29 mouse cellular contexts compared by ENCODE assay signal in genomic region chr6:24609531-24609930, GRCm38 (mm10). TPM values are rescaled to one million over a fixed set of nuclear protein-coding genes. Genes with fewer than 3 reads are reported as not detected.
"Had no signal": no experiment of that assay in that cellular context is flagged by ENCODE, and none has a peak within 500 bp of the region (broad histone marks: within the 10 kb centered on the region; RNA-seq: fewer than 3 reads in every experiment).

No protein-coding gene starts in this region.

- DNase-seq: kidney, postnatal 25 days; layer of hippocampus, adult 9-11 months; liver; lung, adult 18-20 months; lung, postnatal 14 days; lung, postnatal 4 days; midbrain, embryonic 14.5 days; right cerebral cortex, adult 18-20 months; right cerebral cortex, postnatal 14 days; right cerebral cortex, postnatal 4 days; spleen, adult 18-20 months; thymus, adult 18-20 months; thymus, postnatal 36 days had no signal

- H3K27me3 ChIP-seq: limb, embryonic 13.5 days; liver, embryonic 12.5 days; liver, embryonic 15.5 days had no signal

- ATAC-seq: liver, embryonic 12.5 days had no signal

RNA-seq across cellular contexts. Expression of gene Lmod2, which starts 12.0 kb away (rescaled TPM):
- total RNA-seq: layer of hippocampus, adult 2 months; layer of hippocampus, postnatal 25 days; left cerebral cortex, adult 18-20 months; left cerebral cortex, postnatal 25 days; megakaryocyte progenitor cell, adult 5-6 weeks; megakaryocyte-erythroid progenitor cell, adult 5-6 weeks; midbrain, postnatal 0 days had no signal
- polyA plus RNA-seq: kidney, postnatal 0 days; large intestine, adult 2 months; liver, embryonic 12.5 days; midbrain, embryonic 11.5 days; midbrain, embryonic 14.5 days; midbrain, postnatal 0 days; neural tube, embryonic 14.5 days; testis, adult 2 months; urinary bladder, adult 2 months had no signal
